Mouse (Mus musculus): Measurements from ENCODE around the gene Rara. TPM values are rescaled to one million over a fixed set of nuclear protein-coding genes. Genes with fewer than 3 reads are reported as not detected.

Rara gene
- polyA plus RNA-seq, 1 experiment from 2014 or later: 33.4 TPM

GRCm38 (mm10) chr11:98949958-98950460 is 22.4 kb downstream of the Rara start:
- Histone ChIP-seq H3K4me3 (ENCODE audit: control insufficient read depth in 1 of 2, insufficient read depth in 1 of 2, low read depth in 1 of 2, low read length in 2 of 2) (no peak overlapping the region), H3K4me1 (ENCODE audit: control insufficient read depth in 2 of 2, insufficient read depth in 2 of 2, low read length in 2 of 2) (peaks cover 72 to 92% of the 10 kb centered on the region in 2 experiments), H3K9ac (ENCODE audit: low read length) (peak overlapping the region; percentile 66), H3K36me3 (ENCODE audit: control insufficient read depth, insufficient read depth, low read length) (peaks cover 24% of the 10 kb centered on the region), H3K27ac (replicated peaks in 1 of 2; ENCODE audit: control insufficient read depth in 1 of 2, insufficient read depth in 1 of 2, low read depth in 2 of 2, low read length in 2 of 2) (peak overlapping the region in 1 of 2 experiments; percentile 93; a peak in 1 of 4 replicates), H3K4me2 (ENCODE audit: low read length) (no peak overlapping the region), H3K27me3 (ENCODE audit: control insufficient read depth, insufficient read depth, low read length) (no peaks in the 10 kb centered on the region), H3K9me3 (ENCODE audit: control insufficient read depth, low read length) (no peaks in the 10 kb centered on the region)
- 79% methylated on average over 7 of the region's 7 CpGs for WGBS
- no peak for ATAC-seq (ENCODE audit: insufficient number of reproducible peaks, insufficient read depth, low FRiP score, low read depth)

- peaks cover 24% of the 10 kb centered on the region for H3K36me3 ChIP-seq (ENCODE audit: control insufficient read depth, insufficient read depth, low read length)
- H3K4me1 ChIP-seq (ENCODE audit: control insufficient read depth in 2 of 2, insufficient read depth in 2 of 2, low read length in 2 of 2): peaks cover 71 to 92% of the 10 kb centered on the region in 2 experiments
- H3K27me3 ChIP-seq (ENCODE audit: control insufficient read depth, insufficient read depth, low read length): no peaks in the 10 kb centered on the region
- H3K9me3 ChIP-seq (ENCODE audit: control insufficient read depth, low read length): no peaks in the 10 kb centered on the region
- no peak overlapping the region for H3K4me3 ChIP-seq (ENCODE audit: control insufficient read depth in 1 of 2, insufficient read depth in 1 of 2, low read depth in 1 of 2, low read length in 2 of 2)
- peak overlapping the region; percentile 66 for H3K9ac ChIP-seq (ENCODE audit: low read length)
- peak overlapping the region; percentile 90 to 93 for H3K27ac ChIP-seq (replicated peaks in 1 of 2; ENCODE audit: control insufficient read depth in 1 of 2, insufficient read depth in 1 of 2, low read depth in 2 of 2, low read length in 2 of 2)
- WGBS: 77% methylated on average over 9 of the region's 9 CpGs
- H3K4me2 ChIP-seq (ENCODE audit: low read length): no peak overlapping the region
- no peak for ATAC-seq (ENCODE audit: insufficient number of reproducible peaks, insufficient read depth, low FRiP score, low read depth)
Measured at GRCm38 (mm10) chr11:98950484-98950883, 22.9 kb downstream of the Rara start.

DNA sequence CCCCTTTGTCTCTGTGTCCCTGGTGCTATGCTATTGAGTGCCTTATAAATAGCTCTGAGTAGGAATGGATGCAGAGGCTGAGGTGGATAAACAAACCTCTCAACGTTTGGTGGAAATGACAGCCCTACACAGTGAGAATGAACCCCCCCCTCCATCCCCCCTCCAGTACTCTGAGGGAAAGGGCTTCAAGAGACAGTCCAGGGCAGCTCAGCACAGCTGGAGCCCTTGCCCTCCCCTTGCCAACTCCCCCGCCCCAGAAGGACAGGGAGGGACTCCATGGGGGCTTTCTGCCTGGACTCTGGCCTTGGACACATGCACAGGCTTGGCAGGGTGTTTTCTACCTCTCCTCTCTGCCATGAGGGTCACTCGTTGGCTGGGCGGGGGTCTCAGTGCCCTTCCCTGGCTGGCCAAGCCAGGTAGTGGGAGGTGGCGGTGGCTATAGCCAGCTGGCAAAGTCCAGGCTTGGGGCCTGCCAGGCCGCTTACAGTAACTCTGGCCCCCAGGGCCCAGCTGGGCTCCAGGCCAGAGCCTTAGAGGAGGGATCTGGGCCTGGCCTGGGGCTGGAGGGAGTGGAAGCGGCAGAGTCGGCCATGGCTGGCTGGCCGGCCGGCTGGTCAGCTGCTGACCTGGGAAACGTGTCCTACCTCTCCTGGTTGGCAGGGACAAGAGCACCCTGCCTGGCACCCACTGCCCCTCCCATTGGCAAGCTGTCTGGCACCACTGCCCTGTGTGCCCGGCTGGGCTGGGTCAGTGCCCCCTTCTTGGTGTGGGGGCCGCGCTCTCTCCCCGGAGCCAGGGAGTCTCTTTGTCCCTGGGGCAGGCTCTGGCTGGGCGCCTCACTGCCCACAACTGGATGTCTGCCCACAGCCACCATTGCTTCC is 23.6 kb downstream of the Rara start:
- Histone ChIP-seq H3K27me3 (ENCODE audit: control insufficient read depth, insufficient read depth, low read length) (no peaks in the 10 kb centered on the region), H3K4me2 (ENCODE audit: low read length) (peak overlapping the region; percentile 39), H3K9ac (ENCODE audit: low read length) (peak overlapping the region; percentile 66), H3K9me3 (ENCODE audit: control insufficient read depth, low read length) (no peaks in the 10 kb centered on the region), H3K4me3 (ENCODE audit: control insufficient read depth in 1 of 2, insufficient read depth in 1 of 2, low read depth in 1 of 2, low read length in 2 of 2) (peak overlapping the region in 1 of 2 experiments; percentile 14; a peak in 1 of 4 replicates), H3K4me1 (ENCODE audit: control insufficient read depth in 2 of 2, insufficient read depth in 2 of 2, low read length in 2 of 2) (peaks cover 69 to 92% of the 10 kb centered on the region in 2 experiments), H3K27ac (replicated peaks in 1 of 2; ENCODE audit: control insufficient read depth in 1 of 2, insufficient read depth in 1 of 2, low read depth in 2 of 2, low read length in 2 of 2) (peak overlapping the region; percentile 90 to 93), H3K36me3 (ENCODE audit: control insufficient read depth, insufficient read depth, low read length) (peaks cover 24% of the 10 kb centered on the region)
- peak; percentile 64 for ATAC-seq (ENCODE audit: insufficient number of reproducible peaks, insufficient read depth, low FRiP score, low read depth)
- 35% methylated on average over 15 of the region's 16 CpGs for WGBS

GRCm38 (mm10) chr11:98952111-98952510 is 24.5 kb downstream of the Rara start:
- Histone ChIP-seq H3K4me3 (ENCODE audit: control insufficient read depth in 1 of 2, insufficient read depth in 1 of 2, low read depth in 1 of 2, low read length in 2 of 2) (no peak overlapping the region), H3K4me1 (ENCODE audit: control insufficient read depth in 2 of 2, insufficient read depth in 2 of 2, low read length in 2 of 2) (peaks cover 66 to 92% of the 10 kb centered on the region in 2 experiments), H3K27ac (replicated peaks in 1 of 2; ENCODE audit: control insufficient read depth in 1 of 2, insufficient read depth in 1 of 2, low read depth in 2 of 2, low read length in 2 of 2) (peak overlapping the region in 1 of 2 experiments; percentile 93; a peak in 2 of 4 replicates), H3K27me3 (ENCODE audit: control insufficient read depth, insufficient read depth, low read length) (no peaks in the 10 kb centered on the region), H3K9ac (ENCODE audit: low read length) (peak overlapping the region; percentile 66; the same call in 1 of the 2 replicates), H3K36me3 (ENCODE audit: control insufficient read depth, insufficient read depth, low read length) (peaks cover 32% of the 10 kb centered on the region), H3K9me3 (ENCODE audit: control insufficient read depth, low read length) (no peaks in the 10 kb centered on the region), H3K4me2 (ENCODE audit: low read length) (no peak overlapping the region; the same call in 1 of the 2 replicates)
- 83% methylated on average over 1 of the region's 1 CpGs for WGBS
- ATAC-seq (ENCODE audit: insufficient number of reproducible peaks, insufficient read depth, low FRiP score, low read depth): no peak

DNA sequence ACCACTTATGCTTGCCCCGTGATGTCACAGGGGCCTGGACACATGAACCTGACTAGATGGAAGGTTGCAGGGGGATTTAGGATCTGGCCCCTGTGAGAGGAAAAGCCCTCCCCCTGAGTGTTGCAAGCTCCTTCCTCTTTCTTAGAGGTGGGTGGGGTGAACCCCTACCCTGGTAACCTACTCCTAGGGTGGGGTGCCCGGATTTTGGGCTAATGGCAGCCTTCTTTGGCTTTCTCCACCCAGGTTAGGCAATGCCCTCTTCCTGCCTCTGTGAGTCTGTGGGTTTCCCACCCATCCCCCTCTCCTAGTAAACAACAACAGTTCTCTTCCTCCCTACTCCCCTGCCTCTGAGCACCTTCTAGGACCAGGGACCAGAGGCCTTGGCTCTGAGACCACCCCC is 25.1 kb downstream of the Rara start:
- WGBS: 72% methylated on average over 2 of the region's 2 CpGs
- no peak overlapping the region for H3K27ac ChIP-seq (replicated peaks in 1 of 2; ENCODE audit: control insufficient read depth in 1 of 2, insufficient read depth in 1 of 2, low read depth in 2 of 2, low read length in 2 of 2)
- peaks cover 37% of the 10 kb centered on the region for H3K36me3 ChIP-seq (ENCODE audit: control insufficient read depth, insufficient read depth, low read length)
- H3K4me2 ChIP-seq (ENCODE audit: low read length): no peak overlapping the region
- no peak for ATAC-seq (ENCODE audit: insufficient number of reproducible peaks, insufficient read depth, low FRiP score, low read depth)
- no peak overlapping the region for H3K9ac ChIP-seq (ENCODE audit: low read length)
- no peaks in the 10 kb centered on the region for H3K9me3 ChIP-seq (ENCODE audit: control insufficient read depth, low read length)
- peaks cover 60 to 86% of the 10 kb centered on the region in 2 experiments for H3K4me1 ChIP-seq (ENCODE audit: control insufficient read depth in 2 of 2, insufficient read depth in 2 of 2, low read length in 2 of 2)
- no peaks in the 10 kb centered on the region for H3K27me3 ChIP-seq (ENCODE audit: control insufficient read depth, insufficient read depth, low read length)
- H3K4me3 ChIP-seq (ENCODE audit: control insufficient read depth in 1 of 2, insufficient read depth in 1 of 2, low read depth in 1 of 2, low read length in 2 of 2): no peak overlapping the region

- no peak for ATAC-seq (ENCODE audit: insufficient number of reproducible peaks, insufficient read depth, low FRiP score, low read depth)
- H3K27ac ChIP-seq (replicated peaks in 1 of 2; ENCODE audit: control insufficient read depth in 1 of 2, insufficient read depth in 1 of 2, low read depth in 2 of 2, low read length in 2 of 2): peak overlapping the region in 1 of 2 experiments; percentile 85; a peak in 1 of 4 replicates
- H3K36me3 ChIP-seq (ENCODE audit: control insufficient read depth, insufficient read depth, low read length): peaks cover 41% of the 10 kb centered on the region
- peaks cover 54 to 79% of the 10 kb centered on the region in 2 experiments for H3K4me1 ChIP-seq (ENCODE audit: control insufficient read depth in 2 of 2, insufficient read depth in 2 of 2, low read length in 2 of 2)
- H3K4me3 ChIP-seq (ENCODE audit: control insufficient read depth in 1 of 2, insufficient read depth in 1 of 2, low read depth in 1 of 2, low read length in 2 of 2): no peak overlapping the region
- WGBS: 4% methylated on average over 2 of the region's 2 CpGs
- no peak overlapping the region for H3K4me2 ChIP-seq (ENCODE audit: low read length)
- no peaks in the 10 kb centered on the region for H3K27me3 ChIP-seq (ENCODE audit: control insufficient read depth, insufficient read depth, low read length)
- no peaks in the 10 kb centered on the region for H3K9me3 ChIP-seq (ENCODE audit: control insufficient read depth, low read length)
- H3K9ac ChIP-seq (ENCODE audit: low read length): peak overlapping the region; percentile 42; the same call in 1 of the 2 replicates
Measured at GRCm38 (mm10) chr11:98953361-98953760, 25.7 kb downstream of the Rara start.

DNA sequence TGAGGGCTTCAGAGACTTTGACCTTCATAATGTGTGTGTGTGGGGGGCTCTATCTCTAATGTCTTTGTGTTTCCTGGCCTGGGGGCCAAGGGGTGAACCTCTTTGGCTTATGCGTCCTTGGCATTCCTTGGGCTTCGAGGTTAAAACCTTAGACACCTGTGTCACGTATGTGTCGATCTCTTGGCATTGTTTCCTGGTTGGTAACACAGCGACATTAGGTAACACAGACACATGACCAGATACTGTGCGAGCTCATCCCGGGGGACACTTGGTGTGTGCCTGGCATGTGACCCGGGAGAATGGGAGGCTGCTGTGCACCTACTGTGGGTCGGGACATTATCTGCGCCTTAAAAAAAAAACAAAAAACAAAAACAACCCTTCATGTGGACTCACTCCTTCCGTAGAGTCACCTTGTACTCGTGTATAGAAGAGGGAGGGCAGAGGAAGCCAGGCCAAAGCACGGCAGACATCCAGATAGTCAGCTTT is 26.3 kb downstream of the Rara start:
- H3K27ac ChIP-seq (replicated peaks in 1 of 2; ENCODE audit: control insufficient read depth in 1 of 2, insufficient read depth in 1 of 2, low read depth in 2 of 2, low read length in 2 of 2): peak overlapping the region; percentile 62 to 85
- H3K4me3 ChIP-seq (ENCODE audit: control insufficient read depth in 1 of 2, insufficient read depth in 1 of 2, low read depth in 1 of 2, low read length in 2 of 2): no peak overlapping the region
- no peaks in the 10 kb centered on the region for H3K9me3 ChIP-seq (ENCODE audit: control insufficient read depth, low read length)
- H3K9ac ChIP-seq (ENCODE audit: low read length): peak overlapping the region; percentile 8; the same call in 1 of the 2 replicates
- peak overlapping the region; percentile 48 for H3K4me2 ChIP-seq (ENCODE audit: low read length)
- H3K27me3 ChIP-seq (ENCODE audit: control insufficient read depth, insufficient read depth, low read length): no peaks in the 10 kb centered on the region
- WGBS: 12% methylated on average over 13 of the region's 13 CpGs
- peaks cover 51 to 77% of the 10 kb centered on the region in 2 experiments for H3K4me1 ChIP-seq (ENCODE audit: control insufficient read depth in 2 of 2, insufficient read depth in 2 of 2, low read length in 2 of 2)
- ATAC-seq (ENCODE audit: insufficient number of reproducible peaks, insufficient read depth, low FRiP score, low read depth): no peak
- peaks cover 41% of the 10 kb centered on the region for H3K36me3 ChIP-seq (ENCODE audit: control insufficient read depth, insufficient read depth, low read length)
